Mouse (Mus musculus) adrenal gland, postnatal 36 days (tissue): ENCODE results near the gene Gstm5. TPM values are rescaled to one million over a fixed set of nuclear protein-coding genes. Genes with fewer than 3 reads are reported as not detected.
"Not testable (repeated sequence)": the region's sequence is repeated elsewhere in the genome, so short reads cannot be mapped to it uniquely, and the experiment has no call there.

ENCODE experiments used
- DNase-seq, 2 experiments: peaks; one replicate each; pipeline ENCODE4 v3.0.0; 2021; ENCODE audit warnings: mixed read lengths in 1 of 2
- total RNA-seq, 2 experiments: library from RNA; stranded (reverse); gene quantifications; 2 replicates each; pipeline ENCODE4 v1.2.3; 2021

Gstm5 gene
- total RNA-seq, 2 experiments from 2014 or later: 28.9 to 43.7 TPM

GRCm38 (mm10) chr3:107873335-107874251 lies 22.0 kb upstream of the Gstm5 start:
- no peak for DNase-seq

- DNase-seq: no peak
Measured at GRCm38 (mm10) chr3:107875231-107875630, 20.4 kb upstream of the Gstm5 start.

GRCm38 (mm10) chr3:107877005-107877404 lies 18.6 kb upstream of the Gstm5 start, which contains the start of gene Eps8l3:
Gene Eps8l3, plus strand, starts transcription at chr3:107877229.
- DNase-seq: no peak

- no peak for DNase-seq
Measured at GRCm38 (mm10) chr3:107877747-107878736, 17.6 kb upstream of the Gstm5 start.

GRCm38 (mm10) chr3:107887674-107888495 lies 7.7 kb upstream of the Gstm5 start:
- DNase-seq: no peak

GRCm38 (mm10) chr3:107889236-107889635 lies 6.4 kb upstream of the Gstm5 start:
- DNase-seq: not testable (repeated sequence)

GRCm38 (mm10) chr3:107895194-107895719 lies 364 bp upstream of the Gstm5 start:
- DNase-seq: no peak

- DNase-seq: no peak
Measured at GRCm38 (mm10) chr3:107898691-107899090, 3.1 kb downstream of the Gstm5 start.

- no peak for DNase-seq
Measured at GRCm38 (mm10) chr3:107900955-107901673, 5.5 kb downstream of the Gstm5 start.

GRCm38 (mm10) chr3:107905942-107906341 lies 10.3 kb downstream of the Gstm5 start:
- DNase-seq: no peak

- no peak for DNase-seq
Measured at GRCm38 (mm10) chr3:107916674-107917073, 21.1 kb downstream of the Gstm5 start.

- no peak for DNase-seq
Measured at GRCm38 (mm10) chr3:107917097-107917496, 21.5 kb downstream of the Gstm5 start.

GRCm38 (mm10) chr3:107917783-107918408 lies 22.3 kb downstream of the Gstm5 start:
- DNase-seq: peak; percentile 37 to 63

- no peak for DNase-seq
Measured at GRCm38 (mm10) chr3:107920348-107920747, 24.7 kb downstream of the Gstm5 start.

GRCm38 (mm10) chr3:107925335-107925734 lies 29.7 kb downstream of the Gstm5 start:
- no peak for DNase-seq

GRCm38 (mm10) chr3:107927841-107928240 lies 32.2 kb downstream of the Gstm5 start:
- DNase-seq: peak; percentile 51 to 63

GRCm38 (mm10) chr3:107928691-107929090 lies 33.1 kb downstream of the Gstm5 start:
- DNase-seq: no peak

GRCm38 (mm10) chr3:107929243-107929642 lies 33.6 kb downstream of the Gstm5 start:
- DNase-seq: no peak

- DNase-seq: no peak
Measured at GRCm38 (mm10) chr3:107929731-107930130, 34.1 kb downstream of the Gstm5 start.

GRCm38 (mm10) chr3:107931134-107931533 lies 35.5 kb downstream of the Gstm5 start:
- DNase-seq: no peak
